Mouse (Mus musculus): ENCODE results near the gene Thap7.

Thap7 gene

GRCm38 (mm10) chr16:17532676-17533329 is 1.9 kb upstream of the Thap7 start:
- intact Hi-C loops (cut with DNase I): loop anchor here (5.0 to 10.0 kb wide), 2 partner anchors 61 to 128 kb away; partner anchors contain the start of genes Pi4ka and Snap29

- intact Hi-C loops (cut with DNase I): loop anchor here (5.0 to 10.0 kb wide), 2 partner anchors 60 to 127 kb away; partner anchors contain the start of genes Pi4ka and Snap29
Measured at GRCm38 (mm10) chr16:17532271-17532670, 1.3 kb upstream of the Thap7 start.

GRCm38 (mm10) chr16:17529981-17530586 is 852 bp downstream of the Thap7 start:
- intact Hi-C loops (cut with DNase I): loop anchor here (5.0 to 10.0 kb wide), 2 partner anchors 58 to 125 kb away; partner anchors contain the start of genes Pi4ka and Snap29

GRCm38 (mm10) chr16:17528276-17528675 is 2.7 kb downstream of the Thap7 start:
- intact Hi-C loops (cut with DNase I): no loop called here

GRCm38 (mm10) chr16:17527606-17528005 is 3.3 kb downstream of the Thap7 start:
- intact Hi-C loops (cut with DNase I): no loop called here

- intact Hi-C loops (cut with DNase I): no loop called here
Measured at GRCm38 (mm10) chr16:17526223-17526622, 4.7 kb downstream of the Thap7 start.

- intact Hi-C loops (cut with DNase I): no loop called here
Measured at GRCm38 (mm10) chr16:17525524-17525923, 5.4 kb downstream of the Thap7 start.

- intact Hi-C loops (cut with DNase I): no loop called here
Measured at GRCm38 (mm10) chr16:17524156-17524555, 6.8 kb downstream of the Thap7 start.

GRCm38 (mm10) chr16:17518910-17519309 is 12.0 kb downstream of the Thap7 start:
- intact Hi-C loops (cut with DNase I): no loop called here

GRCm38 (mm10) chr16:17511431-17511830 is 19.5 kb downstream of the Thap7 start:
- intact Hi-C loops (cut with DNase I): no loop called here

GRCm38 (mm10) chr16:17510686-17511085 is 20.2 kb downstream of the Thap7 start:
- intact Hi-C loops (cut with DNase I): no loop called here

GRCm38 (mm10) chr16:17510143-17510542 is 20.8 kb downstream of the Thap7 start:
- intact Hi-C loops (cut with DNase I): no loop called here

GRCm38 (mm10) chr16:17509240-17509597 is 21.7 kb downstream of the Thap7 start:
- intact Hi-C loops (cut with DNase I): loop anchor here (5.0 kb wide), 1 partner anchor 37 kb away; no protein-coding TSS in a partner anchor

- intact Hi-C loops (cut with DNase I): loop anchor here (5.0 kb wide), 1 partner anchor 36 kb away; no protein-coding TSS in a partner anchor
Measured at GRCm38 (mm10) chr16:17508546-17509239, 22.2 kb downstream of the Thap7 start, which contains the start of gene Lztr1. Gene Lztr1 (plus strand): TSS chr16:17508688.

- intact Hi-C loops (cut with DNase I): loop anchor here (5.0 kb wide), 1 partner anchor 36 kb away; no protein-coding TSS in a partner anchor
Measured at GRCm38 (mm10) chr16:17508031-17508430, 22.9 kb downstream of the Thap7 start.

- intact Hi-C loops (cut with DNase I): loop anchor here (5.0 kb wide), 1 partner anchor 35 kb away; no protein-coding TSS in a partner anchor
Measured at GRCm38 (mm10) chr16:17507018-17507552, 23.9 kb downstream of the Thap7 start.

GRCm38 (mm10) chr16:17502681-17503080 is 28.3 kb downstream of the Thap7 start:
- intact Hi-C loops (cut with DNase I): no loop called here

- intact Hi-C loops (cut with DNase I): no loop called here
Measured at GRCm38 (mm10) chr16:17499249-17499883, 31.6 kb downstream of the Thap7 start.

- intact Hi-C loops (cut with DNase I): no loop called here
Measured at GRCm38 (mm10) chr16:17496499-17497305, 34.2 kb downstream of the Thap7 start.

GRCm38 (mm10) chr16:17491896-17492561 is 38.9 kb downstream of the Thap7 start:
- intact Hi-C loops (cut with DNase I): no loop called here
